In the genomic region with DNA sequence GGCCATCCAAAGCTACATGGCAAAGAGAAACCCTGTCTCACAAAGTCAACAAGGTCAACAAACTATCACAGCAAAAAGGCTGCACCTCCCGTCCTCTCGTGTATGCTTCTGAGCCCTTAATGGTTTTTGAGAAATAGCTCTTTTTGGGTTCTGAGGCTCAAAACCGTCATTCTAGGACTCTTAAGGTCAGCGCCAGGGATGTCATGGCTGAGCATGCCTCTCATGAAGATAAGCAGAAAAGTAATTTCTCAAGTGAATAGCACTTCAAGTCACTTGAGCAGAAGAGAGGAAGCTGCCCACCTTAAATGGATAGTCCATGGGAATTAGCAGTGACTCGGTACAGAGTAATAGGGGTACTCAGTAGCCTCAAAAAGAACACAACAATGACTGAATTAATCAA, we compare ENCODE assay signal across 32 mouse cellular contexts.
"Had no signal": no experiment of that assay in that cellular context is flagged by ENCODE, and none has a peak within 500 bp of the region (broad histone marks: within the 10 kb centered on the region; RNA-seq: fewer than 3 reads in every experiment).

No protein-coding gene starts in this region.

- H3K4me2 ChIP-seq: heart, embryonic 12.5 days; heart, embryonic 13.5 days; heart, embryonic 15.5 days; hindbrain, embryonic 12.5 days; hindbrain, embryonic 13.5 days; hindbrain, embryonic 14.5 days; hindbrain, embryonic 15.5 days; intestine, embryonic 15.5 days; kidney, embryonic 15.5 days had no signal

- H3K27ac ChIP-seq: heart, embryonic 10.5 days; heart, embryonic 13.5 days; heart, embryonic 15.5 days; hindbrain, embryonic 10.5 days; hindbrain, embryonic 12.5 days; hindbrain, embryonic 13.5 days; hindbrain, embryonic 14.5 days; hindbrain, embryonic 15.5 days; hindbrain, postnatal 0 days; intestine, embryonic 15.5 days; kidney, embryonic 15.5 days; kidney, postnatal 0 days; layer of hippocampus, adult 2 months had no signal

- H3K9ac ChIP-seq: heart, embryonic 12.5 days; heart, embryonic 13.5 days; heart, embryonic 15.5 days; hindbrain, embryonic 12.5 days; hindbrain, embryonic 13.5 days; hindbrain, embryonic 14.5 days; hindbrain, embryonic 15.5 days; intestine, embryonic 15.5 days; kidney, embryonic 15.5 days had no signal

- H3K27me3 ChIP-seq: heart, embryonic 15.5 days; hindbrain, embryonic 12.5 days; hindbrain, embryonic 13.5 days; hindbrain, embryonic 15.5 days; intestine, embryonic 15.5 days; kidney, embryonic 15.5 days had no signal

- H3K4me3 ChIP-seq: heart, embryonic 10.5 days; heart, embryonic 12.5 days; heart, embryonic 13.5 days; heart, embryonic 15.5 days; hindbrain, embryonic 10.5 days; hindbrain, embryonic 12.5 days; hindbrain, embryonic 13.5 days; hindbrain, embryonic 15.5 days; intestine, embryonic 15.5 days; kidney, embryonic 15.5 days; layer of hippocampus, adult 2 months had no signal

- DNase-seq: heart, postnatal 10 days; heart, postnatal 14 days; heart, postnatal 36 days; heart, postnatal 4 days; kidney, adult 11 months; kidney, adult 18-20 months; kidney, adult 2 months; kidney, adult 8-10 months; kidney, adult 9 months; kidney, postnatal 10 days; kidney, postnatal 14 days; kidney, postnatal 25 days; kidney, postnatal 36 days; kidney, postnatal 4 days; layer of hippocampus, adult 9-11 months; layer of hippocampus, postnatal 36 days had no signal

- H3K9me3 ChIP-seq: heart, embryonic 10.5 days; heart, embryonic 12.5 days; heart, embryonic 13.5 days; heart, embryonic 15.5 days; hindbrain, embryonic 10.5 days; hindbrain, embryonic 12.5 days; hindbrain, embryonic 13.5 days; hindbrain, embryonic 15.5 days; intestine, embryonic 15.5 days; kidney, embryonic 15.5 days had no signal

- H3K36me3 ChIP-seq: heart, embryonic 10.5 days; heart, embryonic 12.5 days; heart, embryonic 13.5 days; heart, embryonic 15.5 days; hindbrain, embryonic 10.5 days; hindbrain, embryonic 12.5 days; hindbrain, embryonic 13.5 days; hindbrain, embryonic 15.5 days; intestine, embryonic 15.5 days; kidney, embryonic 15.5 days had no signal

- ATAC-seq: inflammation-experienced regulatory T-cells, adult 6 months; intestine, embryonic 15.5 days; intestine, embryonic 16.5 days had no signal

- H3K4me1 ChIP-seq: heart, embryonic 10.5 days; heart, embryonic 12.5 days; heart, embryonic 13.5 days; heart, embryonic 15.5 days; intestine, embryonic 15.5 days had no signal
